Comparison of ENCODE assay signal across 16 mouse cellular contexts in the genomic region with DNA sequence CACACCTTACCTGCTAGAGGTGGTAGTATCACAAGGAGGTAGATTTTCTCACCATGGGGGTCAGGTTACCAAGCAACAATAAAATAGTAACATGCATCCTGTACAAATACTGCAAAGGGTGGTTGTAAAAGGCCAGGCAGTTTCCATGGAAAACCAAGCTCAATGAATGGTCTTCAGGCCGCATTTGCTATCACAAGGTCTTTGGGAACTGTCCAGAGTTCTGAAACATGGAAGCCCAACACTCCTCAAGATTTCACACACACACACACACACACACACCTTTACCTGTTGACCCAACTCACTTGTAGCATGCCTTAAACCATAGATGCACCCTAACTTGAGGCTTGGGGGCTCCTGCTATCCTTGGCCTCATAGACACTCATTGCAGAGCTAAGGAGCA.
DNase-seq lines count a peak whose midpoint lies in the region; ATAC-seq and TF ChIP-seq lines count a peak whose summit lies in the region.
"Had no signal": no experiment of that assay in that cellular context is flagged by ENCODE, and none has a peak within 500 bp of the region (broad histone marks: within the 10 kb centered on the region; RNA-seq: fewer than 3 reads in every experiment).

No protein-coding gene starts in this region.

- H3K27ac ChIP-seq in lung, postnatal 0 days (ENCODE audit: low read length): no peak overlapping the region
- no peak overlapping the region for H3K27ac ChIP-seq in embryonic facial prominence, embryonic 14.5 days (replicated peaks; ENCODE audit: low read depth, low read length)
- H3K27ac ChIP-seq in intestine, postnatal 0 days (ENCODE audit: low read depth, low read length): no peak overlapping the region
- H3K27ac ChIP-seq: embryonic facial prominence, embryonic 15.5 days; forebrain, embryonic 13.5 days; heart, embryonic 10.5 days; liver, embryonic 12.5 days; midbrain, embryonic 12.5 days had no signal

- no peak for TF ChIP-seq EP300 in lung, postnatal 0 days (IDR thresholded peaks at IDR 0.05)

- H3K4me3 ChIP-seq in lung, postnatal 0 days (ENCODE audit: low read depth, low read length): no peak overlapping the region
- H3K4me3 ChIP-seq in lung, adult 2 months (replicated peaks; ENCODE audit: extremely low read depth, low read depth, low read length): no peak overlapping the region
- no peak overlapping the region for H3K4me3 ChIP-seq in embryonic facial prominence, embryonic 14.5 days (ENCODE audit: low read depth, low read length)
- H3K4me3 ChIP-seq in intestine, postnatal 0 days (ENCODE audit: low read depth, low read length): no peak overlapping the region
- H3K4me3 ChIP-seq: embryonic facial prominence, embryonic 15.5 days; forebrain, embryonic 13.5 days; heart, embryonic 10.5 days; liver, embryonic 12.5 days; midbrain, embryonic 12.5 days had no signal

- H3K27me3 ChIP-seq in lung, postnatal 0 days (replicated peaks; ENCODE audit: insufficient read depth, low read length): no peaks in the 10 kb centered on the region
- no peaks in the 10 kb centered on the region for H3K27me3 ChIP-seq in embryonic facial prominence, embryonic 14.5 days (replicated peaks; ENCODE audit: control insufficient read depth, insufficient read depth, low read length)
- no peaks in the 10 kb centered on the region for H3K27me3 ChIP-seq in intestine, postnatal 0 days (replicated peaks; ENCODE audit: control insufficient read depth, insufficient read depth, low read length)
- H3K27me3 ChIP-seq: embryonic facial prominence, embryonic 15.5 days; forebrain, embryonic 13.5 days; liver, embryonic 12.5 days; midbrain, embryonic 12.5 days had no signal

- H3K36me3 ChIP-seq in lung, postnatal 0 days (ENCODE audit: insufficient read depth, low read length): no peaks in the 10 kb centered on the region
- H3K36me3 ChIP-seq in embryonic facial prominence, embryonic 14.5 days (ENCODE audit: control insufficient read depth, insufficient read depth, low read length): no peaks in the 10 kb centered on the region
- H3K36me3 ChIP-seq in intestine, postnatal 0 days (ENCODE audit: control insufficient read depth, insufficient read depth): no peaks in the 10 kb centered on the region
- H3K36me3 ChIP-seq: embryonic facial prominence, embryonic 15.5 days; heart, embryonic 10.5 days; liver, embryonic 12.5 days; midbrain, embryonic 12.5 days had no signal

- peak; percentile 14 for DNase-seq in lung, postnatal 0 days (ENCODE audit: low spot score)
- DNase-seq in lung, adult 2 months: no peak
- peak; percentile 7 for DNase-seq in WW6 (ENCODE audit: low read depth, low spot score)
- DNase-seq in embryonic facial prominence, embryonic 14.5 days (ENCODE audit: low spot score): peak; percentile 38
- DNase-seq in T-cell, adult 2 months (ENCODE audit: low spot score): no peak
- DNase-seq in frontal cortex, postnatal 36 days (ENCODE audit: low spot score in 2 of 2): no peak
- DNase-seq: cerebellum, adult 8-10 months; heart, postnatal 36 days; kidney, adult 18-20 months had no signal

- WGBS in lung, postnatal 0 days: 22% methylated on average over 1 of the region's 1 CpGs
- WGBS in lung, adult 2 months: 13% methylated on average over 1 of the region's 1 CpGs
- WGBS in embryonic facial prominence, embryonic 14.5 days: 55% methylated on average over 1 of the region's 1 CpGs
- 8% methylated on average over 1 of the region's 1 CpGs for WGBS in intestine, postnatal 0 days

- ATAC-seq in lung, postnatal 0 days: no peak
- ATAC-seq in embryonic facial prominence, embryonic 14.5 days (ENCODE audit: low read depth): no peak
- no peak for ATAC-seq in intestine, postnatal 0 days
- ATAC-seq: activated CD4-positive, CD25-positive, alpha-beta regulatory T cell, adult 4 months; forebrain, embryonic 13.5 days; liver, embryonic 12.5 days had no signal

- H3K9me3 ChIP-seq in lung, postnatal 0 days (ENCODE audit: low read length): no peaks in the 10 kb centered on the region
- no peaks in the 10 kb centered on the region for H3K9me3 ChIP-seq in embryonic facial prominence, embryonic 14.5 days (ENCODE audit: control insufficient read depth, low read length)
- H3K9me3 ChIP-seq in intestine, postnatal 0 days (ENCODE audit: control insufficient read depth): no peaks in the 10 kb centered on the region
- H3K9me3 ChIP-seq: embryonic facial prominence, embryonic 15.5 days; forebrain, embryonic 13.5 days; heart, embryonic 10.5 days; liver, embryonic 12.5 days; midbrain, embryonic 12.5 days had no signal

- no peak overlapping the region for H3K4me2 ChIP-seq in lung, postnatal 0 days (replicated peaks; ENCODE audit: low read depth, low read length)
- no peak overlapping the region for H3K4me2 ChIP-seq in embryonic facial prominence, embryonic 14.5 days (ENCODE audit: low read depth, low read length)
- H3K4me2 ChIP-seq in intestine, postnatal 0 days (replicated peaks; ENCODE audit: low read depth): no peak overlapping the region
- H3K4me2 ChIP-seq: embryonic facial prominence, embryonic 15.5 days; forebrain, embryonic 13.5 days; liver, embryonic 12.5 days; midbrain, embryonic 12.5 days had no signal

- no peak overlapping the region for H3K9ac ChIP-seq in lung, postnatal 0 days (replicated peaks; ENCODE audit: low read depth)
- no peak overlapping the region for H3K9ac ChIP-seq in embryonic facial prominence, embryonic 14.5 days (ENCODE audit: low read depth, low read length)
- no peak overlapping the region for H3K9ac ChIP-seq in intestine, postnatal 0 days (ENCODE audit: low read depth, low read length)
- H3K9ac ChIP-seq: embryonic facial prominence, embryonic 15.5 days; forebrain, embryonic 13.5 days; liver, embryonic 12.5 days; midbrain, embryonic 12.5 days had no signal

- no peak for TF ChIP-seq CTCF in lung, postnatal 0 days (IDR thresholded peaks at IDR 0.05)
- TF ChIP-seq CTCF in lung, adult 2 months (IDR thresholded peaks at IDR 0.05; ENCODE audit: insufficient read depth, low read length): no peak
- TF ChIP-seq CTCF in intestine, postnatal 0 days (IDR thresholded peaks at IDR 0.05; ENCODE audit: low read depth): no peak

- H3K4me1 ChIP-seq in lung, postnatal 0 days (ENCODE audit: insufficient read depth, low read depth, low read length): no peaks in the 10 kb centered on the region
- H3K4me1 ChIP-seq in lung, adult 2 months (ENCODE audit: control insufficient read depth, insufficient read depth, low read length): no peaks in the 10 kb centered on the region
- H3K4me1 ChIP-seq in embryonic facial prominence, embryonic 14.5 days (ENCODE audit: control insufficient read depth, insufficient read depth, low read length): no peaks in the 10 kb centered on the region
- no peaks in the 10 kb centered on the region for H3K4me1 ChIP-seq in intestine, postnatal 0 days (replicated peaks; ENCODE audit: control insufficient read depth, insufficient read depth, low read length)
- H3K4me1 ChIP-seq: embryonic facial prominence, embryonic 15.5 days; forebrain, embryonic 13.5 days; heart, embryonic 10.5 days; liver, embryonic 12.5 days; midbrain, embryonic 12.5 days had no signal

- no peak for TF ChIP-seq POLR2A in lung, adult 2 months (IDR thresholded peaks at IDR 0.05; ENCODE audit: borderline replicate concordance, extremely low read depth, low read depth, low read length)

Comparison
In these comparisons a context has a peak if more than half of its experiments do, and no peak if none do; other contexts are left out.
1. DNase-seq: peak in lung, postnatal 0 days (single experiment), WW6 (single experiment) and embryonic facial prominence, embryonic 14.5 days (single experiment); none in lung, adult 2 months (single experiment), T-cell, adult 2 months (single experiment) and frontal cortex, postnatal 36 days (0 of 2).